Mouse (Mus musculus) adipocyte (in vitro differentiated cells): ENCODE results near the gene Glod5.
"Not testable (repeated sequence)": the region's sequence is repeated elsewhere in the genome, so short reads cannot be mapped to it uniquely, and the experiment has no call there.

Experiments used
- DNase-seq: peaks from one replicate; pipeline ENCODE4 v3.0.0-alpha.2; 2016; ENCODE audit warnings: low spot score

The Glod5 gene

GRCm38 (mm10) chrX:8018286-8018685 lies at the start of gene Glod5:
TSS of gene Glod5 (minus strand) at chrX:8018492.
- DNase-seq, result no peak

GRCm38 (mm10) chrX:8051044-8051781 lies 32.9 kb upstream of the Glod5 start:
- not testable (repeated sequence) for DNase-seq

GRCm38 (mm10) chrX:8033009-8033408 lies 14.7 kb upstream of the Glod5 start:
- no peak for DNase-seq

GRCm38 (mm10) chrX:8026811-8027210 lies 8.5 kb upstream of the Glod5 start:
- no peak for DNase-seq

GRCm38 (mm10) chrX:8024795-8025194 lies 6.5 kb upstream of the Glod5 start:
- no peak for DNase-seq

GRCm38 (mm10) chrX:8020111-8020778 lies 2.0 kb upstream of the Glod5 start:
- no peak for DNase-seq

- peak; percentile 65 for DNase-seq
Observed at GRCm38 (mm10) chrX:8017142-8017541, 1.1 kb downstream of the Glod5 start.

GRCm38 (mm10) chrX:8015675-8016074 lies 2.6 kb downstream of the Glod5 start:
- not testable (repeated sequence) for DNase-seq

GRCm38 (mm10) chrX:8013569-8014314 lies 4.5 kb downstream of the Glod5 start:
- DNase-seq, result no peak

GRCm38 (mm10) chrX:8013157-8013556 lies 5.1 kb downstream of the Glod5 start:
- DNase-seq, result no peak

GRCm38 (mm10) chrX:8009356-8009755 lies 8.9 kb downstream of the Glod5 start:
- DNase-seq, result not testable (repeated sequence)

- no peak for DNase-seq
Observed at GRCm38 (mm10) chrX:8008543-8008942, 9.7 kb downstream of the Glod5 start.

GRCm38 (mm10) chrX:8002971-8003370 lies 15.3 kb downstream of the Glod5 start:
- DNase-seq, result no peak

- DNase-seq, result no peak
Observed at GRCm38 (mm10) chrX:8002001-8002400, 16.3 kb downstream of the Glod5 start.

GRCm38 (mm10) chrX:8000546-8001192 lies 17.6 kb downstream of the Glod5 start:
- DNase-seq, result peak; percentile 10

- no peak for DNase-seq
Observed at GRCm38 (mm10) chrX:7993068-7993735, 25.1 kb downstream of the Glod5 start.

- no peak for DNase-seq
Observed at GRCm38 (mm10) chrX:7992379-7993067, 25.8 kb downstream of the Glod5 start.

- peak; percentile 46 for DNase-seq
Observed at GRCm38 (mm10) chrX:7981368-7981767, 36.9 kb downstream of the Glod5 start.

GRCm38 (mm10) chrX:7977892-7978291 lies 40.4 kb downstream of the Glod5 start, which contains the start of gene Gata1:
TSS of gene Gata1 (minus strand) at chrX:7978071.
- no peak for DNase-seq

GRCm38 (mm10) chrX:7971292-7971691 lies 47.0 kb downstream of the Glod5 start:
- DNase-seq, result no peak

- DNase-seq, result no peak
Observed at GRCm38 (mm10) chrX:7968899-7969298, 49.4 kb downstream of the Glod5 start.
